Mouse (Mus musculus): ENCODE results near the gene 4933411K16Rik.
A peak's percentile ranks its signal among the peaks of the same experiment; 100 is the strongest.

4933411K16Rik gene

DNA sequence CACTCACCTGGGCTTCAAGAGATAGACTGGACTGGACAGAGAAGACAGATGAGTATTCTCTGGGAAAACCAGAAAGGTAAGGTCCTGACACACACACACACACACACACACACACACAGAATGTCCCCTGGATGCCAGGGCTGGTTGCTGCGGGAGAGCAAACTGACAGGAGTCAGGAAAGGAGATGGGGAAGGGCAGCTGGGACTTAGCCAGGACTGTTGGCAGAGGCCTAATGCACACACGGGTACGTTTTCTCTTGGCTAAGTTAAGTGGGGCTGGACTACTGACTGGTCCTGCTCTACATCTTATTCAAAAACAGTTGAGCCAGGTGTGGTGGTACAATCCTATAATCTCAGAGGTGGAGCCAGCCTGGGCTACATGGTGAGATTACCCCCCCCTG, 15.7 kb upstream of the 4933411K16Rik start:
- no peak for DNase-seq

DNA sequence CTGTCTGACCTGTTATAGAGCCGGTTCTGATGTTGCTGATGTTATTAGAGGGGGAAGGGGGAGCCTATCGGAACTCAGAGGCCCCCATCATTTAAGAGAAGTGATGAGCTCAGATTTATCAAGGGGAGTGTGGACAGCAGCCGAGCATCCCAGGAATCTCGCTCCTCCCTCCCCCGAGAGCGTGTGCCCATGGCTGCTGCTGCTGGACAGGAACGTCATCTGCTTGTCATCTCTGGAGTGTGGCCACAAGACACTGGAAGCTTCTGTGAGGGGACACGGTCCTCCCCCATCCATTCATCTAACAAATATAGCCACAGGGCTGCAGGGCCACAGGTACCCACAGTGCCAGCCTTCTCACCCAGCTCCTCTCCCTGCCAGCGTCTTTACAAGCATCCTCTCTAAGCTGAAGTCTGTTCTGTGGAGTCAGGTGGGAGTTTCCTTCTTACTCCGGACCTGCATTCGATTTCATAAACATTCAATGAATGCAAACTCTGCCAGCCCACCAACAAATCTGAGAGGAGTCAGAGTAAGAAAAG, 14.8 kb upstream of the 4933411K16Rik start:
- DNase-seq, result no peak

DNA sequence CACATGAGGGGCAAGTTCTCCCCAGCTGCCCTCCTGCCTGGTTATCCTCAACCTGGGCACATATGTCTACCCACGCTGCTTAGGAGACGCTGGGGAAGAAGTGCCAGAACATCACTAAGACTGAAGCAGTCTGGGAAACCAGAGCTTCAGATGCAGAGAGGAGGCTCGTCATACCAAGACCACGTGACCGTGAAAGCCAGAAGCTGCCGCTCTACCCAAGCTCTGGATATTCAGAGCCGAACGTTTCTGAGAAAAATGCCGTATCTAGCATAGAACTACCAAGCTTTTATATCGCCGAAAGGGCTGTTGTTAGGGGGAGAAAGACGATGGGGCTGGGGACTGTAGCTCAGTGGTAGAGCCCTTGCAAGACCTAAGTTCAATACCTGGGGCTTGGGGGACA, 13.7 kb upstream of the 4933411K16Rik start:
- no peak for DNase-seq

DNA sequence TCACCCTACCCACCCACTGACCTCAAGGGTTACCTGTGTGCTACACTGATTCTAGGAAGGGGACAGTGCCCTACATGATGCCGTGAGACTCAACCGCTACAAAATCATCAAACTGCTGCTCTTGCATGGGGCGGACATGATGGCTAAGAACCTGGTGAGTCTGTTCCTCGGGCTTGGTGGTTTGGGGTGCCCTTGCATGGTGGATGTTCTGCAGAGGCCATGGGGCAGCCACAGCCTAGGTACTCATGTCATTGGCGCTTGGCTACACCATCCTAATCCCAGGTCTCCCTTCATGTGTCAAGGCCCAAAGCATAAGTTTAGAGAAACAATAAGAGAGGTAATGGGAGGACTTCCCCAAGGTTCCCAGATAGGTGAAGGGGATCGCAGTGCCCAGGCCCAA, 8.1 kb upstream of the 4933411K16Rik start:
- DNase-seq, result no peak

- no peak for DNase-seq
These were observed 6.6 kb upstream of the 4933411K16Rik start, which contains the start of gene Hoga1 for GRCm38 (mm10) chr19:42045269-42046102. Hoga1 (plus strand) TSS chr19:42045610.

- no peak for DNase-seq
These were observed 1.8 kb upstream of the 4933411K16Rik start for GRCm38 (mm10) chr19:42050251-42050650.

GRCm38 (mm10) chr19:42051351-42051750, 697 bp upstream of the 4933411K16Rik start:
- no peak for DNase-seq

GRCm38 (mm10) chr19:42054255-42054654, 2.2 kb downstream of the 4933411K16Rik start:
- no peak for DNase-seq

DNA sequence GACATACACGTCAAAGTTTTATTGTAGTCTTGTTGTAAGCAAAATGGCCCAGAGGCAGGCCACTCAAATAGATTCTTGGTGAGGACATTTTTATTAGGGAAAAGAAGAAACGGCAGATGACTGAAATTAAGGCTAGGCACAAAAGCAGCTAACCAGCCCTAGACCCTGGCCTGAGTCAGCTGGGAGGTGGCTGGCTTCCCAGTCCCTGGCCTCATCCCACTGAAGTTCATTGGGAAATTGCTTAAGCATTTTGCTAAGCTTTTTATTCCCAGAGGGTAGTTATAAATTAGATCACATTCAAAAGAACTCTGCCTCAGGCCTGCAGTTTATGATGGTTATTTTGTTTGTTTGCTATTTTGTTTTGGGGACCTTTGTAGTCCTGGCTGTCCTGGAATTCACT, 3.8 kb downstream of the 4933411K16Rik start:
- DNase-seq, result no peak

GRCm38 (mm10) chr19:42056719-42057409, 4.8 kb downstream of the 4933411K16Rik start:
- no peak for DNase-seq

DNA sequence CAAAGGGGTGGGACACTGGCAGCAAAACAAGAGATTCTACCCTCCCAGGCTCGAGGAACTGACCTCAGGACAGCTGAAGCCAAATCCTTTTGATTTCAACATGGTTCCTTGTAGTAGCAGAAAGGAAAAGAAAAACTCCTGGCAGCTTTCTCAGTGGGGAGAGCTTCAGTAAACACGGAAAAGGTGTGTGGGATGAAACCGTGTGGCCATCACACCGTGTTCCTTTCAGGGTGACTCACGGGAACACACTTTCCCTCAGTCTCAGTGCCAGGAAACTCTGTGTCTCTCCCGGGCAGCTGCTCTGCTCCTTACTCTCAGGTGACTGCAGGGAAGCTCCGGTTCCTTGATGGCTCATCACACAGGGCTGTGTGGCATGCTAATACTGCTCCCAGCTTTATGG, 6.4 kb downstream of the 4933411K16Rik start:
- DNase-seq, result no peak

GRCm38 (mm10) chr19:42061443-42061842, 9.4 kb downstream of the 4933411K16Rik start:
- no peak for DNase-seq

DNA sequence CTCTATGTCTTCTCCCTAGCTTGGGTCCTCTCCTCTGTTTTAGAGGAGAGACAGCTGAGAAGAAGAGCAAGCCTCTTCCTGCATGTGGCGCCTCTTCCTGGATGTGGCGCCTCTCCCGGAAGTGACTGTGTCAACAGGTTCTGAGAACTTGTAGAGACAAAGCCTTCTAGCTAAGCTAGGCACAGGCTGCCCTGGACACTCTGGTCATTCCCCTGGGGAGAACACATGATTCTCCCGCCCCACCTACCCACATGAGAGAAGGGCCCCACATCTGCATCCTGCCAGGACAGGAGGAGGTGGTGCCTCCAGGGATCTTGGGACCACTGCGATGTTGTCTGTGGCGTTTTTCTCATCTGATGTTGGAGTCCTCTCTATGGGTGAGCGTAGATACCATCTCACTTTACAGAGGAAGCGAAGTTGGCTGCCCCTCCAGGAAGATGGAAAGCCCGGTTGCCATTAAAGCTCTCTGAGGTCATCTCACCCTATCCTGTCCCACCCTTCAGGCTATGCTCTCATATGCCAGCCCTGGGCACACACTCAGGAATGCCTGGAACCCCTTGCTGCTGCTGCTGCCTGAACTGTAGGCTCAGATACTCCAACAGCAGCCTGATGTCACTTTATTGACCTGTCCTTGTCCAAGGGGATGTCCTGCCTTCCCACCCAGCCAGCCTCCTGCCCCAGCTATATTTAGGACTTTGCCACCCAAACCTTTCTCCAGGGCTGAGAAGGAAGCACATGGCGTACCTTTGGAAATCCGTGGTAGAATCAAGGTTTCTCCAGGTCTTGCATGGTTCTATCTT, 16.6 kb downstream of the 4933411K16Rik start:
- DNase-seq, result no peak

GRCm38 (mm10) chr19:42069241-42069525, 17.1 kb downstream of the 4933411K16Rik start:
- peak; percentile 31 for DNase-seq

DNA sequence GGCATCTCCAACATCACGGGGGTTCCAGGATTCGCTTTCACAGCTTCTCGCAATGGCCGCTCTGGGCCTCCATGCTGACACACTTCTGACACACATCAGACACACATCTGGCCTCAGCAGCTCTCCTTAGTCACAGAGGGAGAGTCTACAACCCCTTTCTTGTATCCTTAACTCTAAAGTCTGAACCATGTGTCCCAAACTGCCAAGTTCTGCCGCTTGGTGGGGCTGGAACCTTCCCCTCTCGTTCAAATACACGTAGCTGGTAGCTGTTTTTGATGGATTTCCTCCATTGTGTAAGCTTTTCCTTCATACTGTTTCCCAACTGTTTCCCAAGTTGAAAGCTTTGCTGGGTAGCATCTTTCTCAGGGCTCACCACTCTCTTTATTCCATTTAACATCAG, 19.2 kb downstream of the 4933411K16Rik start:
- no peak for DNase-seq

DNA sequence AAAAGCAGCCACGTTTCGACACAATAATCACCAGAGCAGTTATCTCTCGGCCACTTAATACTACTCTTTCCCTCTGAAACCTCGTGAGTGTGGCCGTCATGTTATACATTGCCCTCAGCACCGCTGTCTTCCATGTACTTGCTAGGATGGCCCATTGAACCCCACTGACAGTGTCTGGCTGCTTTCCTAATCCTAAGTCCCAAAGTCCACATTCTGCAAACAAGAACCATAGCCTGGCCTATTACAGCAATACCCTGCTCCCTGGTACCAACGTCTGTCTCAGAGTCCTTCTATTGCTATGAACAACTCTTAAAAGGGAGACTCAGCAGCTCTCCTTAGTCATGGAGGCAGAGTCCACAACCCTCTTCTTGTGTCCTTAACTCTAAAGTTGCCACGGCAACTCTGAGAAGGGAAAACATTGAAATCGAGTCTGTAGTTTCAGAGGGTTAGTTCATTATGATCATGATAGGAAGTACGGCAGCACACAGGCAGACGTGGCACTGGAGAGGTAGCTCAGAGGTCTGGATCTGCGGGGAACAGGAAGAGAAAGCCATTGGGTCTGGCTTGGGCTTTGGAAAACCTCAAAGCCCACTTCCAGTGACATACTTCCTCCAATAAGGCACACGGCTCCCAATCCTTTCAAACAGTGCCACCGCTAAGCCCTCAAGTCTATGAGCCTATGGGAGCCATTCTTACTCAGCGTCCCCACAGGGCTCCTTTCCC, 20.0 kb downstream of the 4933411K16Rik start:
- DNase-seq, result no peak

DNA sequence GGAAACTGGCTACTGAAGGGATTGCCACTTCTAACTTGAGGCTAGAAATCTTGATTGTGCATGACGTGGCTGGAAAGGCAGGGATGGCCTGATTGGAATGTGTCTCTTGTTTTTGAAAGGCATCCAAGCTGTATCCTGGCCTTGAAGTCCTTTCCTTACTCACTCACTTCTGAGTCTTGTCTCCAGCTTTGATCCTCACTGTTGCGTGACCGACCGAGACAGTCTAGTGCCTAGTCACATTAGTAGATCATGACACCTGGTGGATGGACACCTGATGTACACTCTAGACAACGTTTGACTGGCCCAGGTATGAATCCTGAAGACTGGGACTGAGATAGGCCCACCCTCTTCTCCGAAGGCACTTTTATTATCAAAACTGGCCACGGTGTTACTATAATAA, 20.8 kb downstream of the 4933411K16Rik start:
- DNase-seq, result no peak

DNA sequence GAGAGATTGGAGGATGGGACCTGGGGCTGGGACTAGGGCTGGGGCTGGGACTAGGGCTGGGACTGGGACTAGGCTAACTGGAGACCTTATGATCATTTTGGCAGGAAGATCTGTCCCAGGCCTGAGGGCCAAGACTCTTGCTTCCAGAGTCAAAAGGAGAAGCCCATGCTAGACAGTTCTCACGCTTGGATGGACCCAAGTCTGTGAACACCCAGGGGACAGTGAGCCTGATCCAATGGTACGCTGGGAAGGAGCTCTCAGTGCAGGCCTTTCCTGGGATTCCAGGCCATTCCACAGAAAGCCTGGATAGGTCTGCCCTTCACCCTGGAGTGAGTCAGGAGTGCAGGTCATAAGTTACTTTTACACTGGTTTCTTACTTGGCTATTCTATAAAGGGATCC, 23.0 kb downstream of the 4933411K16Rik start:
- DNase-seq, result no peak

DNA sequence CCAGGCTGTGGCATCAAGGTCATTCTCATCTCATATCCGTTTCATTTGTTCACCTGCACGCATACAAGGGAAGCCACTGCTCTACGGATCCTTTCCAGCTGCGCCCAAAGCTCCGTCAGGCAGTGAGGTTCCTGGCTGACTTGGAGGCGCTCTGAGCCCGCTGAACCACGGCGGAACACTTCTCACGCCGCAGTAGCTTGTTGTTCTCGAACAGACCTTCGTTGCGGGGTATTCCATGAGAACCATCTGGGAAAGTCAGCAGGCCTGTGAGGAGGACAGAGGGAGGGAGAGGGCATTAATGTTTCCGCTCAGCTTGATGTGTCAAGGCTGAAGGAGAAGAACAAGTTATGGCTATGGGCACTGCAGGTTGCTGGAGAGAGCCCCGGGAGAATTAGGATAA, 23.9 kb downstream of the 4933411K16Rik start:
- DNase-seq, result no peak

- no peak for DNase-seq
These were observed 26.5 kb downstream of the 4933411K16Rik start for GRCm38 (mm10) chr19:42078566-42078965.

DNA sequence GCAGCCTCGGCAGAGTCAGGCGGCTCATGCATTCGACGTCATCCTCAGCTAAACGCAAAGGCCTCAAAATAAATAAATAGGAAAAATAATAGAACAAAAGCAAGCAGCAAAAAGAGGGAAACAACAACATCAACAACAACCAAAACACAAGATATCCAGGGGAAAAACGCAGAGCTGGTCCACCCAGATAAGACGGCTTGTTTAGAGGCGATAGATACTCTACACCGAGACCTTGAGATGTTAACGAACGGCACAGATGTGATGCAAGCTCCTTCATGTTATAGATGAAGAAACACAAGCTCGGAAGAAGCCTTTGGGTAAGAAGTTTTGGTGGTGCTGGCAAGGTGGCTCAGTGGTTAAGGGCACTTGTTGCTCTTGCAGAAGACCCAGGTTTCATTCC, 27.0 kb downstream of the 4933411K16Rik start:
- no peak for DNase-seq

GRCm38 (mm10) chr19:42079950-42080349, 27.9 kb downstream of the 4933411K16Rik start:
- DNase-seq, result no peak

DNA sequence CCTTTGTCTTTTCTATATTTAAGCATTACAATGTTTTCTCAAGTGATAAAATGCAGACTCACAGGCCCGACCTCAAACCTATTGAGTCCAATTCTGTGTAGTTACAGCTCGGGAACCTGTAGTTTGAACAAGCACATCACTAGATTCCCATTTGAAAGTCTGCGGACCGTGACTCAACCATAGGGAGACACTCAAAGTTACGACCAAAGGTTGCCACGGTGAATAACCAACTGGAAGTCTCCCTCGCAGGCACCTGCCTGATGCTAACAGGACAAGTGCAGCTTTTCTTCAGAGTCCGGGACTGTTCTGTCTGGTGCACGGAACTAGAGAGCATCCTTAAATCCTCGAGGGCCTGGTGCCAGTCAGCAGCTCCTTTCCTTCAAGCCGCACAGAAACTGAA, 28.4 kb downstream of the 4933411K16Rik start:
- no peak for DNase-seq
